ENCODE assay signal across 18 mouse cellular contexts in genomic region chrX:166929716-166930420, GRCm38 (mm10).
A peak's percentile ranks its signal among the peaks of the same experiment; 100 is the strongest.
DNase-seq lines count a peak whose midpoint lies in the region; ATAC-seq lines count a peak whose summit lies in the region.
"Had no signal": no experiment of that assay in that cellular context is flagged by ENCODE, and none has a peak within 500 bp of the region (broad histone marks: within the 10 kb centered on the region; RNA-seq: fewer than 3 reads in every experiment).

No protein-coding gene starts in this region.

- no peaks in the 10 kb centered on the region for H3K36me3 ChIP-seq in hindbrain, embryonic 10.5 days
- no peaks in the 10 kb centered on the region for H3K36me3 ChIP-seq in hindbrain, embryonic 13.5 days
- H3K36me3 ChIP-seq in neural tube, embryonic 11.5 days (ENCODE audit: control insufficient read depth, insufficient read depth, low read length): no peaks in the 10 kb centered on the region
- H3K36me3 ChIP-seq in forebrain, embryonic 14.5 days (ENCODE audit: control insufficient read depth, insufficient read depth, low read length): no peaks in the 10 kb centered on the region
- H3K36me3 ChIP-seq: heart, embryonic 13.5 days had no signal

- no peak overlapping the region for H3K4me3 ChIP-seq in hindbrain, embryonic 10.5 days
- no peak overlapping the region for H3K4me3 ChIP-seq in hindbrain, embryonic 13.5 days
- no peak overlapping the region for H3K4me3 ChIP-seq in neural tube, embryonic 11.5 days (ENCODE audit: low read depth, low read length)
- no peak overlapping the region for H3K4me3 ChIP-seq in forebrain, embryonic 14.5 days (ENCODE audit: low read depth, low read length)
- H3K4me3 ChIP-seq: erythroblast, embryonic 14.5 days; gastrocnemius, adult 2 months; heart, embryonic 13.5 days had no signal

- no peaks in the 10 kb centered on the region for H3K9me3 ChIP-seq in hindbrain, embryonic 10.5 days
- no peaks in the 10 kb centered on the region for H3K9me3 ChIP-seq in hindbrain, embryonic 13.5 days
- no peaks in the 10 kb centered on the region for H3K9me3 ChIP-seq in neural tube, embryonic 11.5 days (ENCODE audit: control insufficient read depth, low read length)
- H3K9me3 ChIP-seq in forebrain, embryonic 14.5 days (replicated peaks; ENCODE audit: control insufficient read depth, low read length): no peaks in the 10 kb centered on the region
- H3K9me3 ChIP-seq: heart, embryonic 13.5 days had no signal

- no peak overlapping the region for H3K4me2 ChIP-seq in hindbrain, embryonic 13.5 days
- H3K4me2 ChIP-seq in neural tube, embryonic 11.5 days (ENCODE audit: low read depth): no peak overlapping the region
- no peak overlapping the region for H3K4me2 ChIP-seq in forebrain, embryonic 14.5 days (ENCODE audit: low read length)
- H3K4me2 ChIP-seq: heart, embryonic 13.5 days had no signal

- no peak overlapping the region for H3K9ac ChIP-seq in hindbrain, embryonic 13.5 days
- H3K9ac ChIP-seq in neural tube, embryonic 11.5 days (ENCODE audit: low read length): no peak overlapping the region
- no peak overlapping the region for H3K9ac ChIP-seq in forebrain, embryonic 14.5 days (ENCODE audit: low read length)
- H3K9ac ChIP-seq: heart, embryonic 13.5 days; liver, postnatal 0 days had no signal

- ATAC-seq in hindbrain, embryonic 13.5 days (ENCODE audit: low FRiP score): no peak
- ATAC-seq in neural tube, embryonic 11.5 days (ENCODE audit: insufficient read depth, low FRiP score, low TSS enrichment): peak; percentile 77
- peak; percentile 66 for ATAC-seq in forebrain, embryonic 14.5 days
- ATAC-seq: liver, postnatal 0 days had no signal

- H3K4me1 ChIP-seq in hindbrain, embryonic 10.5 days (replicated peaks): peaks cover 19% of the 10 kb centered on the region
- 0 out of 2 replicates have a peak, but pooled peaks cover 3% of the 10 kb centered on the region for H3K4me1 ChIP-seq in hindbrain, embryonic 13.5 days (replicated peaks)
- H3K4me1 ChIP-seq in neural tube, embryonic 11.5 days (ENCODE audit: control insufficient read depth, insufficient read depth, low read length): no peaks in the 10 kb centered on the region
- no peaks in the 10 kb centered on the region for H3K4me1 ChIP-seq in forebrain, embryonic 14.5 days (ENCODE audit: control insufficient read depth, insufficient read depth, low read length)

- peaks cover 69% of the 10 kb centered on the region for H3K27me3 ChIP-seq in hindbrain, embryonic 10.5 days (ENCODE audit: insufficient read depth, poor library complexity, severe bottlenecking)
- peaks cover 18% of the 10 kb centered on the region; the same call in 1 of the 2 replicates for H3K27me3 ChIP-seq in hindbrain, embryonic 13.5 days
- 0 out of 2 replicates have a peak, but pooled peaks cover 4% of the 10 kb centered on the region for H3K27me3 ChIP-seq in neural tube, embryonic 11.5 days (ENCODE audit: control insufficient read depth, insufficient read depth, low read length)
- H3K27me3 ChIP-seq in forebrain, embryonic 14.5 days (replicated peaks; ENCODE audit: control insufficient read depth, insufficient read depth, low read length): no peaks in the 10 kb centered on the region
- H3K27me3 ChIP-seq: heart, embryonic 13.5 days had no signal

- DNase-seq in hindbrain, embryonic 10.5 days (ENCODE audit: low spot score): peak; percentile 42
- peak; percentile 27 for DNase-seq in neural tube, embryonic 11.5 days (ENCODE audit: low spot score)
- no peak for DNase-seq in neural tube, embryonic 10.5 days (ENCODE audit: extremely low spot score, low spot score)
- DNase-seq in forebrain, embryonic 14.5 days (ENCODE audit: low spot score): peak; percentile 45
- no peak for DNase-seq in MN1 (ENCODE audit: low spot score)
- DNase-seq in heart, adult 8-10 months (ENCODE audit: low spot score): no peak
- no peak for DNase-seq in adrenal gland, postnatal 4 days (ENCODE audit: low spot score in 2 of 2)
- DNase-seq: cerebellum, postnatal 14 days; gastrocnemius, adult 2 months; heart, postnatal 36 days; layer of hippocampus, postnatal 36 days; liver; liver, postnatal 0 days; lung, postnatal 36 days had no signal

- peak overlapping the region; percentile 69 for H3K27ac ChIP-seq in hindbrain, embryonic 10.5 days
- H3K27ac ChIP-seq in hindbrain, embryonic 13.5 days: no peak overlapping the region
- H3K27ac ChIP-seq in neural tube, embryonic 11.5 days (ENCODE audit: low read depth, low read length): no peak overlapping the region
- peak overlapping the region; percentile 44; the same call in 1 of the 2 replicates for H3K27ac ChIP-seq in forebrain, embryonic 14.5 days (ENCODE audit: low read depth, low read length)
- H3K27ac ChIP-seq: gastrocnemius, adult 2 months; kidney, postnatal 0 days had no signal

- WGBS in hindbrain, embryonic 10.5 days: 34% methylated on average over 6 of the region's 6 CpGs
- 23% methylated on average over 6 of the region's 6 CpGs for WGBS in hindbrain, embryonic 13.5 days
- WGBS in neural tube, embryonic 11.5 days: 24% methylated on average over 6 of the region's 6 CpGs
- 38% methylated on average over 6 of the region's 6 CpGs for WGBS in forebrain, embryonic 14.5 days

Comparison
In these comparisons a context has a peak if more than half of its experiments do, and no peak if none do; other contexts are left out.
1. DNase-seq: peak in hindbrain, embryonic 10.5 days (single experiment), neural tube, embryonic 11.5 days (single experiment) and forebrain, embryonic 14.5 days (single experiment); none in neural tube, embryonic 10.5 days (single experiment), MN1 (single experiment), heart, adult 8-10 months (single experiment) and adrenal gland, postnatal 4 days (0 of 2).
2. H3K27ac ChIP-seq: peak in hindbrain, embryonic 10.5 days (single experiment) and forebrain, embryonic 14.5 days (single experiment); none in hindbrain, embryonic 13.5 days (single experiment) and neural tube, embryonic 11.5 days (single experiment).